Mouse (Mus musculus) lung, postnatal 0 days (tissue): ENCODE measurements around the gene Eif4e.

Source experiments
- CTCF ChIP-seq: IDR thresholded peaks from 2 replicates; pipeline ENCODE4 v1.5.1; 2016; ENCODE audit warnings: antibody characterized with exemption, mild to moderate bottlenecking
- EP300 ChIP-seq: IDR thresholded peaks from 2 replicates; pipeline ENCODE4 v1.6.1; 2016; ENCODE audit warnings: antibody characterized with exemption, mild to moderate bottlenecking, control low read depth

DNA sequence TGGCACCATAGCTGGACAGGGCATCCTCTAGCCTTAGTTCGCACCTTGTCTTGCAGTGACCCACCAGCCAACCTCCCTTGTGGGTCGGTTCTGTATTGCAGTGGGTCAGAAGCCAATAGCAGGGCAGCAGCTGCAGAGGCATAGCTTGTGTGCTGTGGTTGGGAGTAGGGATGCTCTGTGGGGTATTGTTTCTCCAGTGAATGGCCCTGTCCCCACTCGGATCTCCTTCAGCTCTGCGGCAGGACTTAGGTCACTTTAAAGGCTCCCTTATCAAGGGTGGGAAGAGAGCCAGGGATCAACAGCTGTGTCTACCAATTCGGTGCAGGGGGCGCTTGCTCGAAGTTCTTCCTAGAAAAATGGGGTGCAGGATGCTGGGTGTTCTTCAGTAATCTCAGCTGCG is 67.2 kb downstream of the Eif4e start:
- TF ChIP-seq CTCF (no peak), EP300 (no peak)
